ENCODE assay signal across 9 mouse cellular contexts in genomic region chr17:86484087-86484737, GRCm38 (mm10). TPM values are rescaled to one million over a fixed set of nuclear protein-coding genes. Genes with fewer than 3 reads are reported as not detected.
A peak's percentile ranks its signal among the peaks of the same experiment; 100 is the strongest.
DNase-seq lines count a peak whose midpoint lies in the region; ATAC-seq and TF ChIP-seq lines count a peak whose summit lies in the region.
"Had no signal": no experiment of that assay in that cellular context is flagged by ENCODE, and none has a peak within 500 bp of the region (broad histone marks: within the 10 kb centered on the region; RNA-seq: fewer than 3 reads in every experiment).

No protein-coding gene starts in this region.

- H3K36me3 ChIP-seq in intestine, embryonic 15.5 days, result no peaks in the 10 kb centered on the region

- H3K9ac ChIP-seq in intestine, embryonic 15.5 days, result no peak overlapping the region

- 11% methylated on average over 3 of the region's 3 CpGs for WGBS in intestine, embryonic 15.5 days

- intact Hi-C loops in gastrocnemius, adult 2 months (cut with DNase I), result loop anchor here (1.0 to 10.0 kb wide), 3 partner anchors 328 to 761 kb away; no protein-coding TSS in a partner anchor
- intact Hi-C loops in left cerebral cortex, postnatal 10 days (cut with DNase I), result loop anchor here (10.0 kb wide), 1 partner anchor 761 kb away; no protein-coding TSS in a partner anchor

- CTCF ChIA-PET in Patski (lab: Charles Lee), result interaction anchor here (0.7 to 2.1 kb wide), 4 partner anchors 13 to 422 kb away, joined by 3 to 17 read pairs (median 5); no protein-coding TSS in a partner anchor

- peak; percentile 86 for TF ChIP-seq CTCF in Patski (IDR thresholded peaks at IDR 0.05)
- peak; percentile 89 for TF ChIP-seq CTCF in gastrocnemius, adult 2 months (IDR thresholded peaks at IDR 0.05)

- DNase-seq in Patski (ENCODE audit: low read depth, low spot score), result no peak
- DNase-seq in cerebellum, adult 8-10 months, result peak; percentile 76
- peak; percentile 85 for DNase-seq in gastrocnemius, adult 2 months
- peak; percentile 66 to 85 for DNase-seq in left cerebral cortex, postnatal 10 days (ENCODE audit: extremely low spot score in 1 of 2, low spot score in 2 of 2)
- DNase-seq in mesoderm, embryonic 11.5 days (ENCODE audit: low read depth, low spot score), result peak; percentile 79
- DNase-seq in right cerebral cortex, postnatal 4 days, result peak; percentile 81
- DNase-seq in urinary bladder, postnatal 4 days (ENCODE audit: low spot score in 2 of 2), result peak; percentile 71 to 86

- POLR2A ChIA-PET in Patski (lab: Charles Lee), result no interaction called here

- no peak overlapping the region for H3K27ac ChIP-seq in gastrocnemius, adult 2 months
- H3K27ac ChIP-seq in intestine, embryonic 15.5 days, result no peak overlapping the region
- H3K27ac ChIP-seq: macrophage had no signal

- in situ Hi-C loops in Patski (cut with MboI; ENCODE audit: low pct_unique_long_range_greater_than_20kb), result loop anchor here (5.0 to 25.0 kb wide), 3 partner anchors 328 to 1103 kb away; partner anchors contain the start of gene Mcfd2

- H3K27me3 ChIP-seq in Patski, result no peaks in the 10 kb centered on the region
- no peaks in the 10 kb centered on the region for H3K27me3 ChIP-seq in intestine, embryonic 15.5 days (replicated peaks)

- H3K4me2 ChIP-seq in intestine, embryonic 15.5 days (replicated peaks), result no peak overlapping the region

- H3K4me1 ChIP-seq in intestine, embryonic 15.5 days (replicated peaks), result no peaks in the 10 kb centered on the region

- peak; percentile 69 for ATAC-seq in Patski
- peak; percentile 59 for ATAC-seq in intestine, embryonic 15.5 days

- H3K9me3 ChIP-seq in intestine, embryonic 15.5 days, result no peaks in the 10 kb centered on the region

- no peak overlapping the region for H3K4me3 ChIP-seq in gastrocnemius, adult 2 months
- H3K4me3 ChIP-seq in intestine, embryonic 15.5 days (replicated peaks), result no peak overlapping the region

RNA-seq across cellular contexts. Expression of gene Gm10309, which starts 20.8 kb away (rescaled TPM):
- not detected for polyA plus RNA-seq in Patski (2021)
- total RNA-seq in gastrocnemius, adult 2 months (2021), result under 1 TPM; 0.13 to 0.22 TPM
- 0.16 and 0.21 TPM in 2 replicates for polyA plus RNA-seq in intestine, embryonic 15.5 days (2015; fragmentation: Nextera tagmentation; extraction: Ambion mirVana)
- total RNA-seq in left cerebral cortex, postnatal 10 days (2021), result not detected
- polyA plus RNA-seq: macrophage had no signal
